In the genomic region with DNA sequence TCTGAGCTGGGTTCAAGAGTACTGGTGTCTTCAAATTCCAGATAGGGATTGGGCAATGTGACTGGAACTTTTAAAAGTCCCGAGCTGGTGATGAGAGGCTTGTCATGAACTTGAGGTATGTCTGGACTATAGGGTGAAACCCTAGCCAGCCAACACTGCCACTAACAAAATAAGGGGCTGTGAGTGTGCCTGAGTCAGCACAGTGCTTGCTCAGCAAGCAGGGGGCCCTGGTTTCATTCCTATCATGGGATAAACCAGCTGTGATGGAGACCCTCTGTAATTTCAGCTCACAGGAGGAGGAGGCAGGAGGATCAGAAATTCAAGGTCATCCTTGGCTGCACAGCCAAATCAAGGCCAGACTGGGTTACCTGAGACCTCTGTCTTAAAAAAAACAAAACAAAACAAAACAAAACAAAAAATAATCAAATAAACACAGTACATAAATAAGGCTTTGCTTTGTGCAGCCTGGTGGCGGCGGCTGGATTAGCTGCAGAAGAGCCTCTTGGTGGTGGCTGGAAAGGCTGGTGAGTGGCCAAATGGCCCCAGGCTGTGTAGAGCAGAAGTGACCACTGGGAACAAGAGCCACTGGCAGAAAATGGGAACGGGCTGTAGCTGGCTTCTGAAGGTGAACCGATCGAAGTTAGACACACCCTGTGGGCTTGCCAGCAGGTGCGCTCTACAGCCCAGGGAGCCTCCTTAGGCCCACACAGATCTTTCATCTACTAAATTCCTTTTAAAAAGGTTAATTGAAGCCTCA, we compare ENCODE assay signal across 13 mouse cellular contexts. TPM values are rescaled to one million over a fixed set of nuclear protein-coding genes. Genes with fewer than 3 reads are reported as not detected.
DNase-seq lines count a peak whose midpoint lies in the region; ATAC-seq and TF ChIP-seq lines count a peak whose summit lies in the region.
"Had no signal": no experiment of that assay in that cellular context is flagged by ENCODE, and none has a peak within 500 bp of the region (broad histone marks: within the 10 kb centered on the region; RNA-seq: fewer than 3 reads in every experiment).

No protein-coding gene starts in this region.

- H3K36me3 ChIP-seq in heart, embryonic 16.5 days (ENCODE audit: control insufficient read depth, insufficient read depth) = no peaks in the 10 kb centered on the region
- H3K36me3 ChIP-seq in neural tube, embryonic 12.5 days = no peaks in the 10 kb centered on the region
- H3K36me3 ChIP-seq in neural tube, embryonic 15.5 days = no peaks in the 10 kb centered on the region
- no peaks in the 10 kb centered on the region for H3K36me3 ChIP-seq in kidney, adult 2 months (ENCODE audit: control insufficient read depth, insufficient read depth, low read length)
- no peaks in the 10 kb centered on the region for H3K36me3 ChIP-seq in limb, embryonic 14.5 days (ENCODE audit: control insufficient read depth, insufficient read depth, low read length)

- no peak overlapping the region for H3K4me3 ChIP-seq in heart, embryonic 16.5 days (ENCODE audit: low read length)
- H3K4me3 ChIP-seq in neural tube, embryonic 12.5 days = no peak overlapping the region
- no peak overlapping the region for H3K4me3 ChIP-seq in neural tube, embryonic 15.5 days (replicated peaks)
- no peak overlapping the region for H3K4me3 ChIP-seq in kidney, adult 2 months (ENCODE audit: insufficient read depth, low read depth, low read length)
- H3K4me3 ChIP-seq in limb, embryonic 14.5 days (replicated peaks; ENCODE audit: low read length) = no peak overlapping the region

- H3K9ac ChIP-seq in heart, embryonic 16.5 days (ENCODE audit: low read length) = no peak overlapping the region; the same call in 1 of the 2 replicates
- 0 out of 2 replicates have a peak overlapping the region, but pooled peaks have one; percentile 17 for H3K9ac ChIP-seq in neural tube, embryonic 12.5 days
- no peak overlapping the region for H3K9ac ChIP-seq in neural tube, embryonic 15.5 days (replicated peaks)
- H3K9ac ChIP-seq in limb, embryonic 14.5 days (ENCODE audit: low read depth, low read length, severe bottlenecking) = peak overlapping the region; percentile 26; the same call in 1 of the 2 replicates

- peaks cover 3% of the 10 kb centered on the region for H3K27me3 ChIP-seq in heart, embryonic 16.5 days (ENCODE audit: control insufficient read depth, insufficient read depth, low read length)
- peaks cover 11% of the 10 kb centered on the region for H3K27me3 ChIP-seq in neural tube, embryonic 12.5 days (replicated peaks)
- H3K27me3 ChIP-seq in neural tube, embryonic 15.5 days (replicated peaks) = peaks cover 11% of the 10 kb centered on the region
- no peaks in the 10 kb centered on the region for H3K27me3 ChIP-seq in kidney, adult 2 months (replicated peaks; ENCODE audit: control insufficient read depth, insufficient read depth, low read length)
- no peaks in the 10 kb centered on the region for H3K27me3 ChIP-seq in limb, embryonic 14.5 days (ENCODE audit: control insufficient read depth, insufficient read depth, low read length)

- TF ChIP-seq POLR2A in kidney, adult 2 months (IDR thresholded peaks at IDR 0.05; ENCODE audit: low read depth, low read length) = no peak
- no peak for TF ChIP-seq POLR2A in limb, embryonic 14.5 days (IDR thresholded peaks at IDR 0.05; ENCODE audit: borderline replicate concordance, extremely low read depth, insufficient read depth, insufficient read length)

- no peak for DNase-seq in heart, adult 8-10 months (ENCODE audit: low spot score)
- peak; percentile 63 for DNase-seq in kidney, adult 2 months
- DNase-seq in limb, embryonic 14.5 days (ENCODE audit: low spot score) = no peak
- no peak for DNase-seq in embryo, embryonic 11 days
- DNase-seq in layer of hippocampus, postnatal 14 days (ENCODE audit: low spot score in 2 of 2) = no peak
- DNase-seq: lung, postnatal 36 days had no signal

- no peak for ATAC-seq in heart, embryonic 16.5 days (replicated peaks; ENCODE audit: extremely low read depth, insufficient read depth, low FRiP score)
- ATAC-seq in neural tube, embryonic 12.5 days (ENCODE audit: low FRiP score, low read depth) = no peak
- ATAC-seq in neural tube, embryonic 15.5 days (ENCODE audit: low FRiP score) = no peak
- peak; percentile 57 for ATAC-seq in limb, embryonic 14.5 days (ENCODE audit: low FRiP score, low read depth)
- ATAC-seq: intestine, postnatal 0 days had no signal

- peaks cover 9% of the 10 kb centered on the region for H3K4me1 ChIP-seq in heart, embryonic 16.5 days (ENCODE audit: control insufficient read depth, insufficient read depth, low read length)
- peaks cover 15% of the 10 kb centered on the region for H3K4me1 ChIP-seq in neural tube, embryonic 12.5 days
- peaks cover 6% of the 10 kb centered on the region; the same call in 1 of the 2 replicates for H3K4me1 ChIP-seq in neural tube, embryonic 15.5 days
- peaks cover 19% of the 10 kb centered on the region for H3K4me1 ChIP-seq in kidney, adult 2 months (ENCODE audit: control insufficient read depth, insufficient read depth, low read length)
- H3K4me1 ChIP-seq in limb, embryonic 14.5 days (ENCODE audit: control insufficient read depth, insufficient read depth, low read length) = peaks cover 17% of the 10 kb centered on the region

- H3K27ac ChIP-seq in heart, embryonic 16.5 days (ENCODE audit: low read length) = peak overlapping the region; percentile 70
- H3K27ac ChIP-seq in neural tube, embryonic 12.5 days = no peak overlapping the region
- no peak overlapping the region for H3K27ac ChIP-seq in neural tube, embryonic 15.5 days (replicated peaks)
- H3K27ac ChIP-seq in kidney, adult 2 months (ENCODE audit: insufficient read depth, low read depth, low read length) = peak overlapping the region; percentile 48; the same call in 1 of the 2 replicates
- H3K27ac ChIP-seq in limb, embryonic 14.5 days (replicated peaks; ENCODE audit: low read depth, low read length) = peak overlapping the region; percentile 79

- H3K4me2 ChIP-seq in heart, embryonic 16.5 days (ENCODE audit: low read depth, low read length) = no peak overlapping the region
- H3K4me2 ChIP-seq in neural tube, embryonic 12.5 days (replicated peaks) = no peak overlapping the region
- no peak overlapping the region for H3K4me2 ChIP-seq in neural tube, embryonic 15.5 days
- peak overlapping the region; percentile 31; the same call in 1 of the 2 replicates for H3K4me2 ChIP-seq in limb, embryonic 14.5 days (replicated peaks; ENCODE audit: low read depth, low read length, severe bottlenecking)

- TF ChIP-seq CTCF in kidney, adult 2 months (conservative IDR thresholded peaks at IDR 0.05; ENCODE audit: insufficient read depth, insufficient read length, low read depth, low read length) = no peak

- H3K9me3 ChIP-seq in heart, embryonic 16.5 days (replicated peaks; ENCODE audit: control insufficient read depth, low read length) = peaks cover 3% of the 10 kb centered on the region
- H3K9me3 ChIP-seq in neural tube, embryonic 12.5 days = 0 out of 2 replicates have a peak, but pooled peaks cover 5% of the 10 kb centered on the region
- H3K9me3 ChIP-seq in neural tube, embryonic 15.5 days (replicated peaks) = no peaks in the 10 kb centered on the region
- H3K9me3 ChIP-seq in limb, embryonic 14.5 days (ENCODE audit: control insufficient read depth, low read length) = no peaks in the 10 kb centered on the region

- WGBS in heart, embryonic 16.5 days = 71% methylated on average over 7 of the region's 7 CpGs
- WGBS in neural tube, embryonic 12.5 days = 73% methylated on average over 7 of the region's 7 CpGs
- WGBS in neural tube, embryonic 15.5 days = 73% methylated on average over 7 of the region's 7 CpGs
- WGBS in kidney, adult 2 months = 54% methylated on average over 7 of the region's 7 CpGs
- WGBS in limb, embryonic 14.5 days = 62% methylated on average over 7 of the region's 7 CpGs

RNA-seq across cellular contexts. Expression of gene Gprc5c, which starts 6.3 kb away (rescaled TPM):
- polyA plus RNA-seq in heart, embryonic 16.5 days (2015; fragmentation: Nextera tagmentation; extraction: Ambion mirVana) = 14.5 and 15.4 TPM in 2 replicates
- total RNA-seq in heart, adult 8-10 months (2022) = 1 to 10 TPM; 7.3 to 9.6 (median 9.1) TPM
- polyA plus RNA-seq in neural tube, embryonic 12.5 days (2016; fragmentation: Nextera tagmentation; extraction: Ambion mirVana) = 21.6 and 23.9 TPM in 2 replicates
- polyA plus RNA-seq in neural tube, embryonic 15.5 days (2015; fragmentation: Nextera tagmentation; extraction: Ambion mirVana) = 8.8 and 12.0 TPM in 2 replicates
- 241 and 285 TPM in 2 replicates for polyA plus RNA-seq in kidney, adult 2 months (2012; rRNA removed)
- polyA plus RNA-seq in limb, embryonic 14.5 days (2012; rRNA removed) = 34.1 and 48.8 TPM in 2 replicates
- polyA plus RNA-seq in limb, embryonic 14.5 days (2014; fragmentation: Nextera tagmentation; extraction: Ambion mirVana) = 35.5 and 42.3 TPM in 2 replicates
- total RNA-seq in layer of hippocampus, postnatal 14 days (2021) = 1 to 10 TPM; 4.7 to 6.0 TPM
- total RNA-seq: CH12.LX had no signal

RNA-seq across cellular contexts. Expression of gene Cd300a, which starts 45.2 kb away (rescaled TPM):
- 1.2 and 1.4 TPM in 2 replicates for polyA plus RNA-seq in heart, embryonic 16.5 days (2015; fragmentation: Nextera tagmentation; extraction: Ambion mirVana)
- 1 to 10 TPM in 1 of 4 experiments, under 1 TPM in 3; 0.38 to 1.6 (median 0.86) TPM for total RNA-seq in heart, adult 8-10 months (2022)
- polyA plus RNA-seq in neural tube, embryonic 12.5 days (2016; fragmentation: Nextera tagmentation; extraction: Ambion mirVana) = 0.74 and 0.87 TPM in 2 replicates
- 0.59 and 1.3 TPM in 2 replicates for polyA plus RNA-seq in neural tube, embryonic 15.5 days (2015; fragmentation: Nextera tagmentation; extraction: Ambion mirVana)
- polyA plus RNA-seq in kidney, adult 2 months (2012; rRNA removed) = 0.61 and 0.91 TPM in 2 replicates
- 2.2 and 3.1 TPM in 2 replicates for polyA plus RNA-seq in limb, embryonic 14.5 days (2012; rRNA removed)
- 1.2 and 1.5 TPM in 2 replicates for polyA plus RNA-seq in limb, embryonic 14.5 days (2014; fragmentation: Nextera tagmentation; extraction: Ambion mirVana)
- 1 to 10 TPM in 1 of 2 experiments, under 1 TPM in 1; 0.19 to 1.1 TPM for total RNA-seq in layer of hippocampus, postnatal 14 days (2021)

RNA-seq across cellular contexts. Expression of gene Gpr142, which starts 45.9 kb away (rescaled TPM):
- polyA plus RNA-seq in heart, embryonic 16.5 days (2015; fragmentation: Nextera tagmentation; extraction: Ambion mirVana) = not detected in 2 replicates
- total RNA-seq in heart, adult 8-10 months (2022) = not detected
- not detected in 2 replicates for polyA plus RNA-seq in neural tube, embryonic 12.5 days (2016; fragmentation: Nextera tagmentation; extraction: Ambion mirVana)
- polyA plus RNA-seq in neural tube, embryonic 15.5 days (2015; fragmentation: Nextera tagmentation; extraction: Ambion mirVana) = not detected in 2 replicates
- not detected in 2 replicates for polyA plus RNA-seq in kidney, adult 2 months (2012; rRNA removed)
- 0.19 TPM in 1 of 2 replicates, not detected in the other for polyA plus RNA-seq in limb, embryonic 14.5 days (2012; rRNA removed)
- not detected in 2 replicates for polyA plus RNA-seq in limb, embryonic 14.5 days (2014; fragmentation: Nextera tagmentation; extraction: Ambion mirVana)
- not detected for total RNA-seq in layer of hippocampus, postnatal 14 days (2021)
- total RNA-seq: CH12.LX; gastrocnemius, postnatal 14 days; left cerebral cortex, adult 8-10 months had no signal
- polyA plus RNA-seq: intestine, postnatal 0 days had no signal

RNA-seq across cellular contexts. Expression of gene Btbd17, which starts 48.9 kb away (rescaled TPM):
- not detected in 2 replicates for polyA plus RNA-seq in heart, embryonic 16.5 days (2015; fragmentation: Nextera tagmentation; extraction: Ambion mirVana)
- total RNA-seq in heart, adult 8-10 months (2022) = not detected
- polyA plus RNA-seq in neural tube, embryonic 12.5 days (2016; fragmentation: Nextera tagmentation; extraction: Ambion mirVana) = 48.5 and 51.2 TPM in 2 replicates
- 14.8 and 21.3 TPM in 2 replicates for polyA plus RNA-seq in neural tube, embryonic 15.5 days (2015; fragmentation: Nextera tagmentation; extraction: Ambion mirVana)
- 0.12 and 0.13 TPM in 2 replicates for polyA plus RNA-seq in kidney, adult 2 months (2012; rRNA removed)
- polyA plus RNA-seq in limb, embryonic 14.5 days (2012; rRNA removed) = 2.7 and 3.2 TPM in 2 replicates
- 1.00 and 1.4 TPM in 2 replicates for polyA plus RNA-seq in limb, embryonic 14.5 days (2014; fragmentation: Nextera tagmentation; extraction: Ambion mirVana)
- total RNA-seq in layer of hippocampus, postnatal 14 days (2021) = 10 to 100 TPM; 31.5 to 34.9 TPM
- total RNA-seq: CH12.LX had no signal

Comparison
In these comparisons a context has a peak if more than half of its experiments do, and no peak if none do; other contexts are left out.
1. H3K9ac ChIP-seq: peak in neural tube, embryonic 12.5 days (single experiment) and limb, embryonic 14.5 days (single experiment); none in heart, embryonic 16.5 days (single experiment) and neural tube, embryonic 15.5 days (single experiment).
2. H3K27ac ChIP-seq: peak in heart, embryonic 16.5 days (single experiment), kidney, adult 2 months (single experiment) and limb, embryonic 14.5 days (single experiment); none in neural tube, embryonic 12.5 days (single experiment) and neural tube, embryonic 15.5 days (single experiment).